Mouse (Mus musculus): Measurements from ENCODE around the gene Gm5105. TPM values are rescaled to one million over a fixed set of nuclear protein-coding genes. Genes with fewer than 3 reads are reported as not detected.
A peak's percentile ranks its signal among the peaks of the same experiment; 100 is the strongest.

Gene Gm5105
- polyA plus RNA-seq, 1 experiment, result not detected

DNA sequence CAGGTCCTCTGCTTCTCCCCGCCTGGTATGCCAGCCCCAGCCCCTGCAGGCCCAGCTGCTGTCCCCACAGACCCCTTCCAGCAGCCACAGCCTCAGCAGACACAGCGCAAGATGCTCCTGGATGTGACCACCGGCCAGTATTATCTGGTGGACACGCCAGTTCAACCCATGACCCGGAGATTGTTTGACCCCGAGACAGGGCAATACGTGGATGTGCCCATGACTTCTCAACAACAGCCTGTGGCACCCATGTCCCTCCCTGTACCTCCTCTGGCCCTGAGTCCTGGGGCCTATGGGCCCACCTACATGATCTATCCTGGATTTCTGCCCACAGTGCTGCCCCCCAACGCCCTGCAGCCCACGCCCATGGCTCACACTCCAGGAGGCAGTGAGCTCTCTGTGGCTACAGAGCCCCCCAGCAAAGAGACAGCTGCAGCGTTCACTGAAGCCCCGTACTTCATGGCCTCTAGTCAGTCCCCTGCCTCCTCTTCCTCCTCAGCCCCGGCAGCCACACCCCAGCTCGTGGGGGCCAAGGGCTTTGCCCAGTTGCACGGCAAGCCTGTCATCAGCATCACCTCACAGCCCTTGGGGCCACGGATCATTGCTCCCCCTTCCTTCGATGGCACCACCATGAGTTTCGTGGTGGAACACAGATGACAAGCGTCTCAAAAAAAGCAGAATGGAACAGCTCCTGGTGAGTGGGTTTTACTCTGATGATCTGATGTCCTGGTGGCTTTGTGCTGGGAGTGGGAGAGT, 2.7 kb upstream of the Gm5105 start:
- no peak overlapping the region for H3K4me3 ChIP-seq (replicated peaks)
- peaks cover 5% of the 10 kb centered on the region for H3K9me3 ChIP-seq
- TF ChIP-seq GATA1 (IDR thresholded peaks at IDR 0.05; ENCODE audit: borderline replicate concordance, low read length) (no peak), FLI1 (IDR thresholded peaks at IDR 0.05; ENCODE audit: low read length) (no peak)
- H3K36me3 ChIP-seq (replicated peaks; ENCODE audit: low read length), result no peaks in the 10 kb centered on the region
- H3K27me3 ChIP-seq (replicated peaks), result peaks cover 67% of the 10 kb centered on the region
- H3K4me1 ChIP-seq, result no peaks in the 10 kb centered on the region; the same call in 1 of the 2 replicates

DNA sequence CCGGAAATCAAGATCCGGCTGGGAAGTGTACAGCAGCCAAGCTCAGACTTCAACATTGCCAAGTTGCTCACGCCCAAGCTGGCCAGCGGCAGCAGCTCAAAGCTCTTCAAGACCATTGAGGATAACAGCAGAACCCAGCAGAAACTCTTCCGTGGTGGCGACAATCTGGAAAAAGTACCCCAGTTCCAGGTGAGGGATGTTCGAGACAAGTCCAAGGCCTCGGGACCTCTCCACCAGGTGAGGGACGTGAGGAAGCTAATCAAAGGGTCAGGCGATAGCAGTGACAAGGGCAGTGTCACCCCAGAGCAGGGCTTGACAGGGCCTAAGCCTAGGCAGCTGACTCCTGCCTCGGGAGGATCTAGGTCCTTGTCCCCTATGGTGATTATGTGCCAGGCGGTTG, 915 bp upstream of the Gm5105 start:
- Histone ChIP-seq H3K9me3 (peaks cover 5% of the 10 kb centered on the region), H3K4me1 (peaks cover 8% of the 10 kb centered on the region), H3K4me3 (replicated peaks) (no peak overlapping the region), H3K36me3 (replicated peaks; ENCODE audit: low read length) (no peaks in the 10 kb centered on the region), H3K27me3 (replicated peaks) (peaks cover 68% of the 10 kb centered on the region)
- no peak for TF ChIP-seq FLI1 (IDR thresholded peaks at IDR 0.05; ENCODE audit: low read length)
- TF ChIP-seq GATA1 (IDR thresholded peaks at IDR 0.05; ENCODE audit: borderline replicate concordance, low read length), result no peak

DNA sequence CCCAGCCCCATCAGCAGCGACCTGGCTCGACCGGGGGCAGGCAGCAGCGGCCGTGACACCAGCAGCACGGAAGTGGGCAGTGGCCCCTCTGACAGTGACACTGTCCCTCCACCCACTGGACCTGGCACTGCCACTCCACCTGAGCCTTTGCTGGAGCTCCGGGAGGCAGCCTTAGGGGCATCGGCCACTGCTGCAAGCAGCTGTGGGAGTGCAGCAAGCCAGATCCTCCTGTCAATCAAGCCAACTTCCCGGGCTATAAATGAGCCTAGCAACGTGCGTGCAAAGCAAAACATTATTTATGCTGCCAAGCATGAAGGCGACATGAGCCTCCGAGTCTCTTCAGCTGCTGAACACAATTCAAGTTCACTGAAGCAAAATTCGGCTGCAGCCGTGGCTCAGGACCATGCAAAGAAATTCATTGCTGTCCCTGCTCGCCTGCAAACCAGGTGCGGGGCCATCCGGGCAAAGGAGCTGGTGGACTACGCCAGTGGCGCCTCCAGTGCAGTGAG, 786 bp downstream of the Gm5105 start:
- Histone ChIP-seq H3K4me1 (peaks cover 22% of the 10 kb centered on the region), H3K36me3 (replicated peaks; ENCODE audit: low read length) (no peaks in the 10 kb centered on the region), H3K4me3 (replicated peaks) (no peak overlapping the region), H3K27me3 (replicated peaks) (peaks cover 63% of the 10 kb centered on the region), H3K9me3 (peaks cover 5% of the 10 kb centered on the region)
- TF ChIP-seq FLI1 (IDR thresholded peaks at IDR 0.05; ENCODE audit: low read length), result no peak
- no peak for TF ChIP-seq GATA1 (IDR thresholded peaks at IDR 0.05; ENCODE audit: borderline replicate concordance, low read length)

DNA sequence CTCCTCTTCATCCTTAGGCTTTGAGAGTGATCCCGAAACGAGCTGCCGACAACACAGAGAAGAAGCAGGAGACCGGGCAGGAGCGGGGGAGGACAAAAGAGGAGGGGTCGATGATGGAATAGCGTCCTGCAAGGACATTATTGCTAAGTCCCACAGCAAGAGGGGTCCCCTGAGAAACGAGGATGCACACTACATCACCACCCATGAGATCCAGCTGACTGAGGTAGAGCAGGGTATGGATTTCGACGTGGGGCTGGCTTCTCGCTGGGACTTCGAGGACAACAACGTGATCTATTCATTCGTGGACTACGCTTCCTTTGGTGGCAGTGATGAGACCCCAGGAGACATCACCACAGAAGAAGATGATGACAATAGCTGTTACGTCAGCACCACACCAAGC, 1.3 kb downstream of the Gm5105 start:
- TF ChIP-seq FLI1 (IDR thresholded peaks at IDR 0.05; ENCODE audit: low read length) (no peak), GATA1 (IDR thresholded peaks at IDR 0.05; ENCODE audit: borderline replicate concordance, low read length) (no peak)

DNA sequence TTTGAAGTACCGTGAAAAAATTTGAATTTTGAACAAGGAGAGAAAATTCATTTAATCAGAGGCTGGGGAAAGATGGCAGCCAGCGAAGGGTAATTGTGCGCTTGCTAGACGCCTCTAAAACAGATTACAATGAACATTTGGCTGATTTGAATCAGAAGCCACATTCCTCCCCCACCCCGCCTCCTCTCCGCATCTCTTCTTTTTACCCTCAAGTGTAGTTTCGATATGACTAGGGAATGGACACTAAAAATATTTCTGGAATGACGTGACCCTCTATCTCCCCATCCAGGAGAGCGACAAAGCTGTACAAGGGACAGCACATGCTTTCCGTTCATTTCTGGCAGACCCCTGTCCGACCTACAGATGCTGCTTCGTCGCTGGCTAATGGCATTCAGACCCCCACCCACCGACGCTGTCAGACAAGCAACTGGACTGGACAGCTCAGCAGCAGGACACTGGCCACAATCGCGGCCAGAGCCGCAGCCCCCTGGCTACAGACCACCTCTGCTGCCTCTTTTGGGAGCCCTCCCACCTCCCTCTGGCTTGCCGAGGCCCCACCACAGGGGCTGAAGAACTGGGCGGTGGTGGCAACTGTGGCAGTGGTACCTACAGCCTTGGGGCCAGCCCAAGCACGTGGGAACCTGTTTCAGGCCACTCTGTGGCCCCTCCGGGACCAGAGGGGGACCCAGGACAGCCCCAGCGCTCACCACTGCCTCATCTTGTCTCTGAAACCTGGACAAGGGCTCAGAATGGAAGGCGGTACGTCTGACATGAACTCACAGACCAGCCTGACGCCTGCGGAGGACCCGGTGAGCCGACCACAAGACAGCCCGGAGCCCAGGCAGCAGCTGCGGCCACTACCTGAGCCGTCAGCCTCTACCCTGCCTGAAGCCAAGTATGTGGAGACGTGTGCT, 2.2 kb downstream of the Gm5105 start, which contains the start of gene 1110002E22Rik:
Gene 1110002E22Rik, plus strand, starts transcription at position 321 of the 914 bp plus-strand sequence.
- Histone ChIP-seq H3K9me3 (peaks cover 5% of the 10 kb centered on the region), H3K4me1 (peaks cover 36% of the 10 kb centered on the region), H3K4me3 (replicated peaks) (no peak within 1 kb of the TSS), H3K36me3 (replicated peaks; ENCODE audit: low read length) (no peaks in the 10 kb centered on the region), H3K27me3 (replicated peaks) (peaks cover 55% of the 10 kb centered on the region)
- TF ChIP-seq GATA1 (IDR thresholded peaks at IDR 0.05; ENCODE audit: borderline replicate concordance, low read length) (no peak), FLI1 (IDR thresholded peaks at IDR 0.05; ENCODE audit: low read length) (no peak)

More for the DNA sequence above, 1.3 kb downstream of the Gm5105 start:
- Histone ChIP-seq H3K36me3 (replicated peaks; ENCODE audit: low read length) (no peaks in the 10 kb centered on the region), H3K4me1 (peaks cover 27% of the 10 kb centered on the region), H3K9me3 (peaks cover 5% of the 10 kb centered on the region), H3K27me3 (replicated peaks) (peaks cover 60% of the 10 kb centered on the region), H3K4me3 (replicated peaks) (no peak overlapping the region)

DNA sequence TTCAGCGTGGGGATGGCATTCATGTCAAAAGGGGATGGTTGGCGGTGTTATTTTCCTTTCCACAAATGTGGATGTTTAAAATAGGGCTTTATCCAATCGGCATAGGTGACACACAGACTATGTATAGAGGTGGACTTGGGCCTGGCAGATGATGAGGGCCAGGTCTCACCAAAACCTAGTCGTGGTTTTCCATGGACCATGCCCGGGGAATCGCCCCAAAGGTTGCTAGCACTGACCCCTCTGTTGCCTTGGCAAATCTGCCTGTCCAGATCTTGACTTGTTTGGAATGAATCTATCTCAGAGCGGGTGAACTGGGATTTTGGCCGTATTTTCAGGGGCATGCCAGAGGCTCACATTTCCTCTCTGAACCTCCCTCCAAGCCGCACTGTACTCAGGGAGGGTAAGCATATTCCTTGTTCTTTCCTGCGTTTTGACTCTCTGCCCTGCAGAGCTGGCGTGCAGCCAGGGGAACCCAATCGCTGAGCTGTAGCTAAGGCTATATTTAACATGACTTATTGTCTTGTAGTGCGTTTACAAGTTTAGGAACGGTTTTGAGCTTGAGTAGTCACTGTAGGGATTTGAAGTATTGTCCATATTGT, 3.4 kb downstream of the Gm5105 start:
- Histone ChIP-seq H3K9me3 (peaks cover 5% of the 10 kb centered on the region), H3K27me3 (replicated peaks) (peaks cover 43% of the 10 kb centered on the region), H3K4me3 (replicated peaks) (peak overlapping the region; percentile 6), H3K4me1 (peaks cover 44% of the 10 kb centered on the region), H3K36me3 (replicated peaks; ENCODE audit: low read length) (no peaks in the 10 kb centered on the region)
- TF ChIP-seq GATA1 (IDR thresholded peaks at IDR 0.05; ENCODE audit: borderline replicate concordance, low read length), result no peak
- TF ChIP-seq FLI1 (IDR thresholded peaks at IDR 0.05; ENCODE audit: low read length), result no peak

DNA sequence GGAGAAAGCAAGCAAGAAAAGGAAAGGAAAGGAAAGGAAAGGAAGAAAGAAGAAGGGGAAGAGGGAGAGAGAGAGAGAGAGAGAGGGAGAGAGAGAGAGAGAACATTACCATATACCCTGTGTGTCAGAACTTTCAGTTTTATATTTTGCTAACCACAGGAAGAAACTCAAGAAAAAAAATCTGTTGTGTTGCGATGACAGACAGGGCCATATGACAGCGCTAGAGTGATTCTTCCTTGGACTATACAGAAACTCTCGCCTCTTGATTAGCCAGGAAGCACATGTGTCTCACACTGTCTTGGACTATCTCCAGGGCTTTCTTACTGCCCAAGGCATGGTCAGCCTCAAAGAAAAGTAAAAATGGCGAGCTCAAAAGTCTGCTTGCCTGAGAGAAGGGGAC, 4.5 kb downstream of the Gm5105 start:
- Histone ChIP-seq H3K36me3 (replicated peaks; ENCODE audit: low read length) (no peaks in the 10 kb centered on the region), H3K4me3 (replicated peaks) (no peak overlapping the region), H3K9me3 (peaks cover 5% of the 10 kb centered on the region), H3K4me1 (peaks cover 44% of the 10 kb centered on the region), H3K27me3 (replicated peaks) (peaks cover 31% of the 10 kb centered on the region)
- no peak for TF ChIP-seq FLI1 (IDR thresholded peaks at IDR 0.05; ENCODE audit: low read length)
- TF ChIP-seq GATA1 (IDR thresholded peaks at IDR 0.05; ENCODE audit: borderline replicate concordance, low read length), result no peak

DNA sequence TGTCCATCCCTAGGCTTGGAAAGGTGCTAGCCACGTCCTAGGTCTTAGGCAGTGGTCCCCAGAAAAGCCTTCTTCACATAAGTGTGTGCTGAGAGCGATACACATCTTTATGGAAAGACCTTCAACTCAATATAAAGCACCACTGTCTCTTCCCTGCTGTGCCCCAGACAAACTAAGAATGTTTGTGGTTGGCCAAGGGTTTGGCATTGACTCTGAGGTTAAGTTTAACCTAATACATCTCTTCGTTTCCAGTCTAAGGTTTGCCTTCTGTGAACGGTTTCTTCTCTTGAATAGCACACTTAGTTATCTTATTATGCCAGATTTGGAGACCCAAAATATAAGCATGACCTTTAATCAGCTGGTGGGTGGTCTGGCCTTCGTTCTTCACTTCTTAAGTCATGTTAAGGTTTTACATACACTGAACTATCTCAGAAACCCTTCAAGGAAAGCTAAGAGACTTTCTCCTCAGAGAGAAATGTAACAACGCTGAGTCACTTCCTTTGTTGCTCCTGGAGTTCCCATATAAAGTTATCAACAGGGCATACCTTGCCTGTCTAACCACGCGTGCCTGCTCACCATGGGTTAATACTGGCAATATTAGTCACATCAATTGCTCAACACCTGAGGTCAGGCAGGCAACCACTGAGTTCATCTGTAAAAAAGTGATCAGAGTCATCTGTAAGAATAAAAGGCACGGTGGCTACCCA, 5.8 kb downstream of the Gm5105 start:
- peaks cover 21% of the 10 kb centered on the region for H3K27me3 ChIP-seq (replicated peaks)
- no peaks in the 10 kb centered on the region; the same call in 1 of the 2 replicates for H3K9me3 ChIP-seq
- H3K4me3 ChIP-seq (replicated peaks), result peak overlapping the region; percentile 31
- TF ChIP-seq GATA1 (IDR thresholded peaks at IDR 0.05; ENCODE audit: borderline replicate concordance, low read length), result no peak
- no peak for TF ChIP-seq FLI1 (IDR thresholded peaks at IDR 0.05; ENCODE audit: low read length)
- H3K36me3 ChIP-seq (replicated peaks; ENCODE audit: low read length), result no peaks in the 10 kb centered on the region
- H3K4me1 ChIP-seq, result peaks cover 44% of the 10 kb centered on the region

DNA sequence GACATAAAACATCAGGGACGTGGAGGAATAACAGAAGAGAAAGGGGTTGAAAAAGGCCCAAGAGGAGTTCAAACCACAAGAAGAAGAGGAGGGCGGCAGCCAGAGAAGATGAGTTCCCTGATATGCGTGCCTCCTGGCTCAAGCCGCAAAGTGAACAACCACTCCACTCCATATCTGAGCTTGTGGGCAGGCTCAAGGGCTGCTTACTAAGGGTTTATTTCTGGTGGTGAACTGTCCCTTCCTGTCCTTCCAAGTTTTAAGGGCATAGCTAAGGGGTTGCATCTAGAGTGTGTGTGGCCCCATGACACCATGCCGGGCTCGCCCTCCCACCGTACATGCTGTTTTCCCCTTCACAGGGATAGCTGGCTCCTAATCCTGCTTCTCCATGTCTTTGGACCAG, 6.8 kb downstream of the Gm5105 start:
- Histone ChIP-seq H3K4me3 (replicated peaks) (peak overlapping the region; percentile 79), H3K4me1 (peaks cover 45% of the 10 kb centered on the region)

More for the DNA sequence above, 6.8 kb downstream of the Gm5105 start:
- no peaks in the 10 kb centered on the region for H3K9me3 ChIP-seq
- no peak for TF ChIP-seq GATA1 (IDR thresholded peaks at IDR 0.05; ENCODE audit: borderline replicate concordance, low read length)
- no peak for TF ChIP-seq FLI1 (IDR thresholded peaks at IDR 0.05; ENCODE audit: low read length)
- peaks cover 12% of the 10 kb centered on the region for H3K27me3 ChIP-seq (replicated peaks)
- H3K36me3 ChIP-seq (replicated peaks; ENCODE audit: low read length), result no peaks in the 10 kb centered on the region
